Mouse (Mus musculus) c-Kit-negative CD71-positive TER-119-positive erythroid progenitor cells, embryonic 14.5 days (primary cell): ENCODE measurements around the gene Ppp3ca.

Experiments used
- DNase-seq: peaks from one replicate; pipeline ENCODE4 v3.0.0-alpha.2; 2013; ENCODE audit warnings: low read depth, low spot score

Ppp3ca gene

DNA sequence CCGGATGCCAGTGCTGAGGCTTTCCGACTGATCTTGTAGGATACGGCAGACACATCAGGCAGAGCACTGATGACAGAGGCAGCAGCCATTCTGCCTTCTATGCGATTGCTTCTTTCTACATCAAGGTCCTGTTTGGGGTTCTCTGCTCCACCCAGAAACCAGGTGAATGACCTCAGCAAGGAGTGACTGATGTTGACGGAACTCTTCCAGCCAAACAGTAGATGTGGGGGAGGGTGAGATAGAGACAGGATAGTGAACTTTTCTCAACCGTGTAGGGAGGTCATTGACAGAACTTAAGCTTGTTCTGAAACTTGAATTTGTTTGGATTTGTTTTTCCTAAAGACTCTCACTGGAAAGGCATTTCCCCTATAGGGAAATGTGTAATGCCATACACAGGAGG lies 142.2 kb downstream of the Ppp3ca start:
- DNase-seq, result no peak

DNA sequence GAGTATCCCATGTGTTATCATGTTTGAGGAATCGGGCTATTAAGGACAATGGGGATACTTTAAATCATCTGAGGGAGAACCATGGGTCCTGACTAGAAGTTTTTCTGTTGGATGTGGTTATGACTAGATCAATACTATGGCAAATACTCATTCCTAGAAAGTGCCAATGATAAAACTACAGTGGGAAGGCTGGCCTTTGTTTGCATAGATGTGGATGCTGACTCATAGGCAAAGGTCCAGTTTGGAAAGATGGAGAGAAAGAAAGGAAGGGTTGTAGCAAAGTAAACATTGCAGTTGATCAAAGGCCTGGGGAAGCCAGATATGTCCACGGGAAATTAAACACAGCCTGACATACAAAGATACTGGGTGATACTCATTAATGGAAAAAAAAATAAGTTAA lies 142.9 kb downstream of the Ppp3ca start:
- no peak for DNase-seq

DNA sequence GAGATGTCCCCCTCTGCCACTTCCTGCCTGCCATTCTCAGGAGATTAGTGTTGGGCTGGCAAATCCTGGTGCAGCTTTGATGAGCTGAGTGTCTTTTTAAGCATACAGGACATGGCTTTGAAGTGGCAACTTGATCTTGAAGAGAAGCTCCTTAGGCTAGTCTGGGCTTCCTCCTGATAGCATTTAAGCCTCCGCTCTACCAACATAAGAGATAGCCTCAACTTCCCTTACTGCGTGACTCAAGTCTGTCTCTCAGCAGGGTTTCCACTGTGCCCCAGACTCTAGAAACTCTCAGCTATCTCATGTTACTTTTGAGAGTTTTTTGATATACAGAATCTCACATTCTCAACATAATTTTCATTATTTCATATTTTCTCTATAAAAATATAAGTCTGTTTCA lies 144.0 kb downstream of the Ppp3ca start:
- no peak for DNase-seq

DNA sequence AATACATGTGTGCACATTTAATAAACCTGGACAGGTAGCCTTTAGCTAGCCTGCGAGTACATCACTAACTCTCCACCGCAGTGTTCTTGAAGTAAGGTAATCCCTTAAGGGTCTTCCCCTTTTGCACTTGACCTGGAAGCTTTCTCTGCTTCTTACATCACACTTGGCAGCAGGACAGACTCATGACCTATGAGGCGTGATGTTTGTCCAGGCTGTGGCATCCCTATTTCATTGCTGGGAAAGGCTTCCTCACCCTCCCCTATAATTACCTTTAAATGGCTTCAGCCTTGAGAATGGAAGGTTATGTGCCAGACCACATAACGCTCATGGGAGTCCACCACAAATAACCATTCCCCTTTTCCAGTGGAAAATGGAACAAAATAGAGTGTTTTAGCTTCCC lies 145.0 kb downstream of the Ppp3ca start:
- DNase-seq, result no peak

DNA sequence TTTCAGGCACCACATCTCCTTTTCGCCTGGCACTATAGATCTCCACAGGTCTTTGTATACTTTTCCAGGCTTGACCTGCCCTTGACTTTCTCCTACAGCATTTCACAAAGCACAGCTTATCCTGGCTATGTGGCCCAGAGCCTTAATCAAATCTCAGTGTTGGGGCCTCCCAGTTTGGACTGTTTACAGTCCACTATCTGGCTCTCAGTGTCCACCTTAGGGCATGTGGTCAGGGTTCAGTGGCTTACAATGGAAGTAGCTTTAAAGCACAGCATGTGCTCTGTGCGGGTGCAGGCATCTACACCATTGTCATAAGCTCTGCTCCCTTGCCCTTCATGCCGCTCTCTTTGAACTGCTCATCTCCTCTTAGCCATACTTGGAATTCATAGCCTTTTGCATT lies 146.4 kb downstream of the Ppp3ca start:
- no peak for DNase-seq

DNA sequence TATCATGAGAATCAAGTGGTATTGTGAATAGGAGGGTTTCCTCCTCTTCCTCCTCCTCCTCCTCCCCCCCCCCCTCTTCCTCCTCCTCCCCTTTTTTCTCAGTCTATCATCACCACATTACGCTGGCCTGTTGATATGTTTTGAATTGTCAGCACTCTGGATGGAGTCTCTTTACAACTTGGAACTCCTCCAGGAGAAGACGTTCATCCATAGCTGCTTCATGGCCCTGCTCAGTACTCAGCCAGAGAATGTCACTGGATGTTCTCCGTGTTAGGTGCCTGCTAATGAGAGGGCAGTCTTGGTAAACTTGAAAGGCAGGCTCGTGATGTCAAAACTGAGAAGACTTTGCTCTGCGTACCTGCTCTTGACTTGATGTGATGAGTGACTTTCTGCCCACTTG lies 149.1 kb downstream of the Ppp3ca start:
- no peak for DNase-seq

DNA sequence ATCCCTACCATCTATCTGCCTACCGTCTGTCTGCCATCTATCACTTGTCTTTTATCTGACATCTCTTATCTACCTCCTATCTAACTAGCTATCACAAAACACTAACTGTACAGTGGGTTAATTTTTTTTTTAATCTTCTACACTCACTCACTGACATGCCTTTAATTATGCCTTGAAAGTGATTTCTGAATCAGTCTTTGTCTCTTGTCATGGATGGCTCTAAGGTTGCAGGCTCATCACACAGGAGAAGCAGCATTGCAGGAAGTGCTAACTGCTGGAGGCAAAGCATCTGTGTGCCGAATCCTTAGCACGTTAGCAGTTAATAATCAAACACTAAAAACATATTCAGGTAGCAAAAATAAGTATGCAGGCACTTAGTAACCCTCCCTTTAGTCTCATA lies 151.1 kb downstream of the Ppp3ca start:
- DNase-seq, result no peak

DNA sequence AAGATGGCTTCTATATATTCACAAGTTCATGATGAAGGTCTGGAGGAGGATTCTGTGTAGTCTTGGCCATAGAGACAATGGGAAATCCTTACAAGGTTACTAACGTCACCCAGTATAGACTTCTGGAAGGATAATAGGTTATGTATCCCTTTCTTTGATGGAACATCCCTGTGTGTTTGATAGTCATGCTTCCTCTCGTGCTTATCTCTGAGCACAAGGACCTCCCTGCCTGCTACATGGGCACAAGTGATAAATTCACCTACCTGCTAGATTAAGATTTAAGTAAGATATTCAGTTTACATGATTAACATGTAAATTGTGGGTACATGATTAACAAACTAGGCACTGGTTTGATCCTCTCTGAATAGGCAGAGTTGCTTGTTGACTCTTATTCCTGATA lies 152.1 kb downstream of the Ppp3ca start:
- no peak for DNase-seq

DNA sequence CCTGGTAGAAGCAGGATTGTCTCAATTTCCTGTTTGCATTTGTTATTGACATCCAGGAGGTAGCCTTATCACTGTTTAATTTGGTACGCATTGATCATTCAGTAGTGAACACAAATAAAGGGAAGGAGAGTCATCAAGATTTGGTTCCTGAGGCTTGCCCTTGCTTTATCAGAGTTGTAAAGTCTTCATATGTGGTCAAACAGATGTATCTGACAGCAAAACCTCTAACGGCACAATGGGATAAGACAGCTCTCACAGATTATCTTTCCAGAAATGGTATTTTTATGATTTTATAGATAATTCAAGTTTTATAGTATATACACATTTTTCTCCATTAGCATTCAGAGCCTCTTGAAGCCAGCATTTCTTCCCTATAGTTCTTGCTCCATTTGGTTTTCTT lies 152.5 kb downstream of the Ppp3ca start:
- DNase-seq, result no peak

DNA sequence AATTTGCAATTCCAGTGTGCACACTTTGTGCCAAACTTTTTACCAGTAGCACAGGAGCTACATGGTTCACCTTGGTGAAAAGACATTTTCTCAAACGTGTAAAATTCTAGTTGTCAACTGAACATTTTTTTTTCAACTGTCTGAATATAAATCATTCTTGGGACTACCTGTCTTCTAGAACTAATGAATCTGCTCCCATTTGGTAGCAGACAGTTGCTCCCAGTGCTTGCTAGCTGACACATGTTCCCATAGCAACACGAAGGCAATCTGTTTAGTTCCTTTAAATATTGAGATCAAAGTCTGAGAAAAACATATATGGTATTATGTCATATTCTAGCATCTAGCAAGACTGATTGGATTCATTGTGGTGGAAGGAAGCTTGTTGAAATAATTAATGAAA lies 158.5 kb downstream of the Ppp3ca start:
- DNase-seq, result no peak

DNA sequence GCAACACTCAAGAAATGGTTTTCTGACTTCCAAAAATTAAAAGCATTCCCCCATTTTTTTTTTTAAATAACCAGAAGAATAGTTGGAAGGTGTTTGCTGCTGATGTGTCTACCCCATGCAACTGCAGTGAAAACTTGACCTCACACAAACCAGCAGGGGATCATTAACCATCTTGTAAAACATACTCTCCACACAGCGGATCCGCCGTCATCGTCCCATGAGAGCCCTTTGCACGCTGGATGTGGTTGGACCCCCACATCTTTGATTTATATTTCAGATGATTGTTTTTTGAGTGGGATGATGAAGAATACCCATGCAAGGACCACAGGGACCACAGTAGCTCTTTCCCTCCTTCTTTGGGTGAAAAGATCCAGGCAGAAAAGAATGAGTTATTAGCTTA lies 159.2 kb downstream of the Ppp3ca start:
- no peak for DNase-seq

DNA sequence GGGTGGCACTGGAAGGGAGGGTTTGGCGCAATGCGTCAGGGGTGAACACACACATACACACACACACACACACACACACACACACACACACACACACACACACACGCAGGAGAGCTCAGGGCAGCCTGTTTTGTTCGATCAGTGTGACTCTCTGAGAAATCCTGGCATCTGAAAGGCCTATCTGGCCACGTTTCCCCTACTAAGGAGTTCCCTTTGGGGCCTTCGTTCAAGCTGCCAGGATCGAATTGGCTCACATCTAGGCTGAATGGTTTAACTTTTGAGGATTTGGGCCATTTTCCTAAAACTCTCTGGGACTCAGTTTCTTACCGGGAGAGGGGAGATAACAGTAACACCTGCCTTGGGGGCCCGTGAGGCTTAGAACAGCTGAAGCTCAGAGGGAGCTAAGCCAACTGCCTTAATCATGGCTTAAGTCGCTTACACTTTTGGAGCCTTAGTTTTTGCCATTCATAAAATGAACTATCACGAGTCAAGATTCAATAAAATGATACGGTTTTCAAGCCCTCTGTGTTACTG lies 160.8 kb downstream of the Ppp3ca start:
- DNase-seq, result no peak

DNA sequence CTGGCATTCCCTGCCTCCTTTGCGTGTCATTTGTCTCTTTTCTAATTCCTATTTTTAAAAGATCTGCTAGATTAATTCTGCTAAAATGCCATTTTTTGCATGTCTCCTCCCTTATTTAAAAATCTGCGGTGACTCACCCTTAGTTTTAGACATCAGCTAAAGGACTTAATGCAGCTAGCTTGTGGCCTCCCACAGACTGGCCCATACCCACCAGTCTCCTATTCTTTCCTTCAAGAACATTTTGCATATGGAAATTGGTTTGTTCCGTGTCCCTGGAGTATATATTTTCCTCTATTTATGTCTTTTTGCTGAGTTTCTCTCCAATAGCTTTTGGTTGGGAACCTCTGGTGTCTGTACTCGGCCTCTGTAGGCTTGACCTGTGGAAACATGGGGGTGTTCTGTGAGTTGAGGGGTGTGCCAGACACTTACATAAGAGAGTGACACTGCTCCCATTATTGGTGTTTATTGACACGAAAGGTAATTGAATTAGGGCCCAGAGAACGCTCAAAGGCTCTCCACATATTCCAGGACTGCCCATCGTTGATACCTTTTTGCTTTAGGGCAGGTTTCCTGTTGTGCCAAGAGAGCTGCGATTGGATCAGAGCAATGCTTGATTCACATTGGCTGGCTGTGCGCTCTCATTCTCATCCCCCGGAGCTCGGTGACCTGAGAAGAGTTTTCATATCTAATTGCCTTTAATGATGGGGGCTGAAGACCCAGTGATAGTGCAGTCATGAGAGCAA lies 163.2 kb downstream of the Ppp3ca start:
- DNase-seq, result no peak

DNA sequence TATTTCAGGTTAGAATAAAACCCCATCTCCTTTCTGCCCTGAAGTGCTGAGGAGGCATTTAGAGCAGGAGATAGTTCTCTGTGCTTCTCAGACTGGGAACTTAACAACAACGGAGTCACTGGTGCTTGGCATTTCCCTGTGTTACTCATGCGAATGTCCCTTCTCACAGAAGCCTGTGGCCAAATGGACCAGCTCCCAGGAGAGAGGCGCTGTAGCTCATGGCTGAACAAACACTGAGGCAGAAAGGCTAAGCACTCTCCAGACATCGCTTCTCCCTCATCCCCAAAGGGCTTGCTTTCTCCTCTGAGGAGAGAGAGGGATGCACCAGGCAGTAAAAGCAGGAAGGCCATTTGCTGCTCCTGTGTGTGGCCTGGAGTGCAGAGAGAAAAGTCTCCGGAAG lies 164.0 kb downstream of the Ppp3ca start:
- no peak for DNase-seq

DNA sequence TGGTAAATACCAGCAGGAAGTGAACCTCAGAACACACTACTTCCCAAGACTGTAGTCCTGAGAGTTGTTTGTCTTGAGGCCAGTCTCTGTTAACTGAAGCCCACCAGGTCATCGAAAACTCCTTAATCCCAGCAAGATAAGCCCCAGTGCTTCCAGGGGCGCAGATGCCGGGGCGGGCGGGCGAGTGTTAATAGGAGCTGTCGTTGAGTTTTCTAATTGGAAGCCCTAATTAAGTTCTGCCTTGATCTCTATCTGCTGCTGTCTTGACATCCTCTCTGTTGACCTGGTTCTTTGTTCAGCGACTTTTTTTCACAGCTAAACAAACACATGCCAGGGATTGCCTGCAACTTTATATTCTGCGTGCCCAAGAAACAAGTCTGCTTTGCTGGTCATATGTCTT lies 165.9 kb downstream of the Ppp3ca start:
- no peak for DNase-seq

DNA sequence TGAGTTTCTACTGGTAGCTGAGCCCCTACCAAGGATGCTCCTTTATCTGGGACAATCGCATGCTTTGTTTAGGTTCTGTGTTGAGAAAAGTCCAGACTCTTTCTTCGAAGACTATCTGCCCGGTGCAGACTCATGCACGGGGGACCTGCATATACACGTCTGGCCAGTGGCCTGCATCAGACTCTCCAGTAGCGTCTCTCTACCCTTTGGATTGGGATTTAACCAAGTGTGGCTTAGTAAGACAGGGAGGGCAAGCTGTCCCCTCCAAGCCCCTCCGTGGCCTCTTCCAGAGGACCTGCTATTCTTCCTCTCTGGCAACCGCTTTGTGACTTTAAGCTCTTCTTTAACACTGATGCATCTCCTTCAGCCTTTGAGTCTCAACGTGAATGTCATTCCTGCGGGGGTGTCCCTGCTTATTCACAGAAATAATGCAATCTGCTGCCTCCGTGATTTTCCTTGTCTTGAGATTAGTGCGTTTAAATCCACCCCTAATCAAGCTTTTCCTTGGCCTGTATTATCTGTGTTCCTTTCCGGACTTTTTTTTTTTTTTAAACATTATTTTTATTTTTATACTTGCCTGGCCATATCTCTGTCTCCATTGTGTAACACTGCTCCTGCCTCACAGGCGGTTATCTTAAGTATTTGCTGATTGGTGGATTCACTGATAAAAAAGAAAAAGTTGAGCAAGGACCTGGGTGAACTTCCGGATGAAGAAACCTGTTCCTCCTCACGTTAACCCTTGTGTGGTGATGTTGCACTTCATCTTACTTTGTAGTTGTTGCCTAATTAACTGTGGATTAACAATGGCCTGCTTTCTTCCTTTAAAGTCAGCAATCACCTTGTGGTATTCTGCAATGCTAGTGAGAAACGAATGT lies 166.6 kb downstream of the Ppp3ca start:
- no peak for DNase-seq

DNA sequence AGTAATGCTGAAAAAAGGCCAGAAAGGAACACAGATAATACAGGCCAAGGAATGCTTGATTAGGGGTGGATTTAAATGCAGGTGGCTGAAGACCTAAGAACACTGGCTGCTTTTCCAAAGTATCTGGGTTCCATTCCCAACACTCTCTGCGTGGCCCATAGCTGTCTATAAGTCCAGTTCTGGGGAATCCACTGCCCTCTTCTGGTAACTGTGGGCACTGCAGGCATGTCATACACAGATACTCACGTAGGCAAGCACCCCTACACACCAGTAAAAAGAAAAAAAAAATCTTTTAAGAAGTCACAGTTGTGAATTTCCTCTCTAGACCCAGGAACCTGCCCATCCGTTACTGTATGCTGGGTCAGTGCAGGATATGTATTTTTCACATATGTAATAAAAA lies 167.7 kb downstream of the Ppp3ca start:
- peak; percentile 16 for DNase-seq

DNA sequence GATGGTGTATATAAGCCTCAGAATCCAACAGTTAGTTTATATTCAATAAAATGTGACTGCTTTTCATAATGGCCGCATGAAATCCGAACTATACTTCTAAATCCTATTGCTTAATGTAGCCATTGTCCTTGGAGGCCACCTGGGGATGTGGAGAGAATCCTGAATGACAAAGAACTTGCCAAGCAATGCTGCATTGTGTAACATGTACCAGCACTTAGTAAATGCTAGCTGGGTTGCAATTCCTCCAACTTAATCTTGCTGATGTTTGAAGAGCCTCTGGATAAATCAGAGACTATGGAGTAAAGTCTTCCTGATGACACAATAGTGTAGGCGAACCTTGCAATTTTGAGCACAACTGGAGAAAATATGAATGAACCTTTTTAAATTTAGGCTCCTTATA lies 171.4 kb downstream of the Ppp3ca start:
- DNase-seq, result no peak

DNA sequence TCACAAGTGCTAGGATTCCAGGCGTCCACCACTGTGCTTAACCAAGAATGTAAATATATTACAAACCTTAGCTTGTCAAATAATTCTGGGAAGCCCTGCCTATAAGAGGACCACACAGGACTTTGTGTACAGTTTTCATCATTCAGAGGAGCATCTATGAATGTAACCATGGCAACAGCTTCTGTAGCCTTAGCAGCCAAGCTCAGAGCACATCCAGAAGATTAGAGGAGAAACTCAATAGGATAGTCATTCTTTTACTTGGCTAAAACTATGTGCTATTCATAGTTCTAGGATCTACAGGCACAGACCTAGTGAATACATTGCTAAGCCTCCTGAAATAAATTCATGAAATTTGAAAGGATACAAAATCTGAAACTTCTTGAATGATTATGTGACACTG lies 172.5 kb downstream of the Ppp3ca start:
- no peak for DNase-seq

DNA sequence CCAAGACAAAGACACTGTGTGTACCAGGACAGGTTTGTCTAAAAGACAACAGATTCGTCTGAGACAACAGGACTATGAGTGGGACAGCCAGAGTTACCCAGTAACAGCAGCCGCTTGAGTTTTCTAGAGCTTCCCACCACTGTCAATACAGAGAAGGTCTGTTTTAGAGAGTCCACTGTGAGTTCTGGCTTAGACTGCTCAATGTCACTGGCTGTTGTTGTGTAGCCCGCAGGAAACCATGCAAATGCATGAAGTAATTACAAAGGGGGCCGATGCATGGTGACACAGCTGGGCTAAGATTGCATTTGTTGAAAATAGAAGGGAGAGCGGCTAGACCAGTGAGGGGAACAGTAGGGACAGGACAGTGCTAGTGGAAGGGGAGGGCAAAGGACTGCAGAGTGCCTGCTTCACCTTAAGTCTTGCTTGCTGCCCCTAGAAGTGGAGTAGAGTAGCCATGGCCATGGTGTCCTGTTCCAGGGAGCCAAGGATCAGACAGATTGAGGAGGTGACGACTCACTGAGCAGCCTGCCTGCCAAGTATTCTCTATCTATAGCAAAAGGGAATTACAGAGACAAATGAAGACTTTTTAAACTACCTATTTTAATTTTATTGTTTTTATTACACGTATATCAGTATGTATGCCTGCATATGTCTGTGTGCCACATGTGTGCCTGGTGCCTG lies 174.0 kb downstream of the Ppp3ca start:
- no peak for DNase-seq

DNA sequence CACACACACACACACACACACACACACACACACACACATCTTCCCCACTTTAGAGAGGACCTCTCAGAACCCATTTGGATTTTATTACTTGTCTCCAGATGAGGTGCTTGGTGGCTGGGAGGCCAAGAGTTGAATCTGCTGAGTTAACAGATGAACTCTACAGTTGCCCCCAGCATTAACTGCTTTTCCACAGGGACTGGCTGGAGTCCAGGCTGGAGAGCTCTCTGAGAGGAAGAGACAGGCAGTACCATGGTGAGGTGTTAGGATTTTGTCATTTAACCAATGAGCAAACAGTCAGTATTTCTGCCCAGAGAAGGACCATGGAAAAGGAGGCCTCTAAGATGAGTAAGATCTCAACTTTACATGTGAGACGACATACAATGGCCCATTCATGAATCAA lies 179.1 kb downstream of the Ppp3ca start:
- no peak for DNase-seq

DNA sequence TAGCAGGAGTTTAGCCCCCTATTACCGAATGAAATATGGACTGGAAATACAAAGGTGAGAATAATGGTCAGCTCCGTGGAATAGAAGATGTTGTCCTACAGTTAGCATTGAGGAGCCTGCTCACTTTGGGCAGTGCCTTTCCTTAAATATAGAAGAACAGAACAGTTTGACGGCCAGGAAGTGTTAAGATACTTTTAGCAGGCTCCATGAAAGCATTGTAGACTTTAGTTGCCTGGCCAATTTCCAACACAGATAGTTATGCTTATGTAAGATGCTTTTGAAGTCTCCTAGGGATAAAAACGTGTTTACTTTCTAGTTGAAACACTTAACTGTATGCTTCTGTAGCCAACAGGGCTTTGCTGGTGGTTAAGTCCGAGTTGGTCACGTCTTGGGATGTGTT lies 183.0 kb downstream of the Ppp3ca start:
- DNase-seq, result no peak
